Mouse (Mus musculus) CD4-positive, CD25-positive, alpha-beta regulatory T cell (primary cell): ENCODE measurements around the gene Cops2. TPM values are rescaled to one million over a fixed set of nuclear protein-coding genes. Genes with fewer than 3 reads are reported as not detected.

Experiments used
- polyA plus RNA-seq: library from polyadenylated mRNA; unstranded; fragments of 100-300 nt; shearing (Covaris generic); gene quantifications from one replicate; pipeline ENCODE4 v1.2.1, GENCODE M21; 2017

The Cops2 gene
- 45.7 TPM for polyA plus RNA-seq

GRCm38 (mm10) chr2:125858521-125859280 is at the start of gene Cops2, which contains the start of gene Galk2:
TSS of gene Cops2 (minus strand) at chr2:125859139.
TSS of gene Galk2 (plus strand) at chr2:125859109.

DNA sequence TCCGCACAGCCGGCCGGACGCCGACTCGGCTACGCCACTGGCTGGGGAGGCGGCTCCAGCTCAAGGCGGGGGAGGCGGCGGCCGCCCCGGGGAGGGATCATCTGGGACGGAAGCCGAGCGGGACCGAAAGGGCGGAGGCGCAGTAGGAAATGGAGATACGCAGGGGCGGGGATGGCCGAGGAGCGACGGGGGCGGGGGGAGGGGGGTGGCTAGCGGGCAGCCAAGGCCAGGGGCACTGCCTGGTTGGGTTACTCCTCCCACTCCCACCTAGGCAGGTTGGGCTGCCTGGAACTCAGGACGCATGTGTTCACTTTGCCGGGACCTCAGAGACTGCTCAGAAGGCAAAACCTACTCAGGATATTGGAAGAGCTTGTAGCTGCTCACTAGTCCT is 76.2 kb downstream of the Cops2 start, which contains the start of gene Secisbp2l:
Secisbp2l (minus strand) TSS at position 152 of the 391 bp plus-strand sequence.

Other genes starting within 250 kb of the Cops2 start
- gene Cep152, start 234.0 kb downstream of the Cops2 start, polyA plus RNA-seq: 11.0 TPM
- gene Eid1, start 186.0 kb downstream of the Cops2 start, polyA plus RNA-seq: 37.5 TPM
- gene Shc4, start 135.0 kb downstream of the Cops2 start, polyA plus RNA-seq: 0.23 TPM
- gene Secisbp2l, start 76.3 kb downstream of the Cops2 start, polyA plus RNA-seq: 45.7 TPM
- 36.1 TPM for gene Galk2, start within 50 bp of the Cops2 start, polyA plus RNA-seq
- gene Fgf7, start 175.5 kb upstream of the Cops2 start, polyA plus RNA-seq: not detected